Mouse (Mus musculus): ENCODE measurements around the gene Tbc1d24.

Tbc1d24 gene

DNA sequence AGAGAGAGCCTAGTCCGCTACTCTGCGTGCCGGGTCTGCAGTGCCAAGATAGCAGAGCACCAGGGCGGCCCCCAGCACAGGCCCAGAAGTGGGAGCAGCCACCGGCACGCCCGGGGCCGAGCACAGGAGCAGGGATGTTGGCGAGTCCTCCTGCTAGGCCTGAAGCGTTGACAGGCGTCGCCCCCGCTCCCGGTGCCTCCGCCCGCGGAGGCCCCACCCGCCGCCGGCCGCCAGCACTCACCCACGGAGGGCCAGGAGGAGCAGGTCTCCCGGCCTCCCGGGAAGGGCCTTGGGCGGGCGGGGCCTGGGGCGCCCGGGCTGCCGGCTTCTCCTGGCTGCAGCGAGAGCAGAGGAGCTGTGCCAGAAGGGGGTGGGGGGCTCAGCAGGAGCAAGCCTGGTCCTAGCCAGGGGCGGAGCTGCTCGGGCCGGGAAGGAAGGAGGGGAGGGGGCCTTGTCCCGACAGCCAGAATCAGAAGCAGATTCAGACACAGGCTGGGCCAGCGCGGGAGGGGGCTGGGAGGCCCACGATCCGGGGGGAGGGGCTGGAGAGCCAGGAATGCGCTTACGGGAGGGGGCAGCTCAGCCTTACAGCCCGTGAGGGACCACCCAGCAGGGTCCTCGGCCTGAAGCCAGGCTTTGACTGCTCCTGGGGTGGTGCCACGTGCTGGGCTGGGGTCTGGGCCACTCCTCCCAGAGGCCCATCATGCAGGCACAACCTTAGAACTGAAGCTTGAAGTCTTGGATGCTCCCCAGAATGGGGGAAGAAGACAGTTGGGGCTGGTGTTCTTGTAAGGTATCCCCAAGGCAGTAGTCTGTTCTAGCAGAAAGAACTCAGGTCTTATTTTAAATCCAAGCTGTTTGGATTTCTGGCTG is 3.9 kb upstream of the Tbc1d24 start, which contains the start of gene Ntn3:
Ntn3 (minus strand) TSS at position 489 of the 873 bp plus-strand sequence.
- peak; percentile 73 for DNase-seq

DNA sequence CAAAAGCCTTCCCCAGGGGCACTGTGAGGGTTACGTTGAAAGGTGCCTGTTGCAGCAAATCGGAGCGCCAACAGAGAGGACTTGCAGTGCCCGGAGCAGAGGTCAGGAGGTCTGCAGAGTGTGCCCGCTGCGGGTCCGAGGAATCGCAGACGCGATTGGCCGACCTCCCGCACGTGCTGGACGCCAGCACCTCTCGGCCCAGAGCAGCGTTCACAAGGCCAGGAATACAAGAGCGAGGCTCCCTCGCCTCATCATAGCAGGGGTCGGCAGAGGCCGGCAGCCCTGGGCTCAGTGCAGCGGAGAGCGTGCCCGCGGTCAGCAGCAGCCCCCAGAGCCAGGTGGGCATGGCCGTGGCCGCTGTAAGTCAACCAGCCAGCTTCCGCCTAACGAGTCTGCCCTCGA is 3.3 kb upstream of the Tbc1d24 start:
- DNase-seq: peak; percentile 39

DNA sequence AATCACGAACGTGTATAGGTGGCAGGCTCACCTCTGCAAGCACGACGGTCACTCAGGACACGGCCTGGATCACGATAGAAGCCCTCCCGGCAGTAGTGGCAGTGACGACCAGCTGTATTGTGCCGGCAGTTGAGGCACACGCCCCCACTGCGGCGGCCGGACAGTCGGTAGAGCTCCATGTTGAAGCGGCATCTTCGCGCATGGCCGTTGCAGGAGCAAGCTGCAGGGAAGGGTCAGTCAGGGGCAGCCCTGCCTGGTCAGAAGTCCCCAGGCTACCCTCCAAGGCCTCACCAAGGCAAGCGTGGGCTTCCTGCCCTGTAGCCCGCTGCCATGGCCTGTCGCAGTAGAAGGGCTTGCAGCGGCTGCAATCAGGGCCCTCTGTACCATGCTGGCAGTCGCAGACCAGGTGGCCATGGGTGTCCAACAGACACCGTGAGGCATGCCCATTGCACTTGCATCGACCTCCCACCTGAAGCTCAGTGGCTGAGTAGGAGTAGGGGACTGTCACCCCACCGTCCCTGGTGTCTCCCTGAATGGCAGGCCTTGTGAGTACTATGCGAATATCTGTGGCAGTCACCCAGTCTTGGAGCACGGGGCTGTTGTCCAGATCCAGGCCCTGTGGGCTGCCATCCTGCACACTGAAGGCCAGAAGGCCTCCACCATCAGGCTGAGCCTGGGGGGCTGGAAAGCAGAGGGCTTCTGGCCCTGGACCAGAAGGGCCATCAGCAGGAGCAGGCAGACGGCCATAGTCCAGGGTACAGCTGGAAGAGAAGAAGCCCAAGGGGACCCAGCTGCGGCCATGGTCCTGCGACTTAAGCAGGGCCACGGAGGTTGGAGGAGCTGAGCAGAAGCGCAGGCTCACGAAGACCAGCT is 2.6 kb upstream of the Tbc1d24 start:
- no peak for DNase-seq

DNA sequence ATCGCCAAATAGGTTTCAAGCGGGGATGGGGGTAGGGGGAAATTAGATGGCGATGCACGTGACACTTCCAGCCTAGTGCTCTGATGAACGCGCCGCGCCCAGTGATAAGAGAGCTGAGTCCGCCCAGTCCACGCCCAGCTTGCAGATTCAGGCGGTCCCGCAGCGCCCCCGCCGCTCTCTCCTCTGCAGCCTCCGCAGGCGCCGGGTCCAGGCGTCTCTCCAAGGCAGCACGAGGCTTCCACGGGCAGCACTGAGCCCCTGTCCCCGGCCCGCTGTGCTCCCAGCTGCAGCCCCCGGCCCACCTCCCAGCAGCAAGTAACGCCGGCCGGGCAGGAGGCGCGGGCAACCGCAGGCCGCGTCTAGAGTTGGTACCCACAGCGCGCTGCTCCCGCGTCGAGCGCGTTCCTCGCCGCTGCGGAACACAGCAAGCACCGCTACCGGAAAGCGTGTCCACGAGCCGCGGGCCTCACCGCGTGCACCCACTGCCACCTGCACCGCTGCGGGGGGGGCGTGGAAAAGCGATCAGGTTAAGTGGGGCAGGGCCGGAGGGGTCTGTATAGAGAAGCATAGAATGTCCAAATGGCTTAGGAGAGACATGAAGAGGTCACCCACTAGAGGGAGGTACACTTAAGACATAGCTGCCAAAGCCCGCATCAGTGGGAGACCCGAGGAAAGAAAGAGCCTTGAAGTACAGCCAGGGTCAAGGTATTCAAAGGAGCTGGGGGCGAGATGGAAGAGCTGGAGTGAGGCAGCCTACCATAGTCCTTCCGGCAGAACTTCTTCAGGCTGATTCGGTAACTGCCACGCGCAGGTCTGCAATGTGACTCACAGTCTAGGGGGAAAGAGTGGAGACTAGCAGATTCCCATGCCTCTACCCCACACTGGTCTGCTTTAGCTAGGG is 1.3 kb upstream of the Tbc1d24 start:
- DNase-seq: peak; percentile 68

DNA sequence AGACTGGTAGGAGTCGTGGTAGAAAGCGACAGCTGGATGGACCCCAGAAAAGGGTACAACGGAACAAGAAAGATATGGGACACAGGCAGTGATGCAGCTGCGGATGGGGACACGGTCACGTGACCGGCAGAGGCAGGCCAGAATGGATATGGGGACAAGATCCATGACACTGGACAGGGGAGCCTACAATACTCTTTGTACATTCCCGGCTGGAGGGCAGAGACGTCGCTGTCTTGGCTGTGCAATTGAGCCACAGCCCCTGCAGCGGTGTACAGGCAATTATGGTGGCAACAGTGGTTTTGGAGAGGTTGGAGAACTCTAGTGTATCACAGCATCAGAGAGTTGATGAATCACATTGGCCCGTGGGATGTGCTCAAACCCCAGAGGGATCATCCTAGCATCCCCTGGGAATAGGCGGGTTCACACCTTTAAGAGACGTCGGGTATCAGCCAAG is 573 bp upstream of the Tbc1d24 start:
- peak; percentile 56 for DNase-seq

DNA sequence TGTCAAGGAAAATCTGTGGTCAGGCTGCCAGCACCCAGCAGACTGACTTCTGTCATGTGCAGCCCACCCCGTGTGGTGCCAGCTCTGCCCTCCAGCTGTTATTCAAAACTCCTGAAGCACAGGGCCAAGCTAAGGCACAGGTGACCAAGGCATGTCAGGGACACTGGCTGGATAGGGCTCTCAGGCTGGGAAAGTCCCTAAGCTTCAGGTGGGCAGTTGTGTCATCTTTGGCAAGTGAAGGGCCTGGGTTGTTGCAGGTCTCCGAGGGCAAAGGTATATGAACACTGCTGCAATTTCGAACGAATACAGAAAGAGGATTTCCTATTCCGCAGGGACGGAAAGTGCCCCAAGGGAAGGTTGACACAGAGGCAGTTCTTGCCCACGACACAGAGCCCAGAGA is 516 bp downstream of the Tbc1d24 start:
- no peak for DNase-seq

DNA sequence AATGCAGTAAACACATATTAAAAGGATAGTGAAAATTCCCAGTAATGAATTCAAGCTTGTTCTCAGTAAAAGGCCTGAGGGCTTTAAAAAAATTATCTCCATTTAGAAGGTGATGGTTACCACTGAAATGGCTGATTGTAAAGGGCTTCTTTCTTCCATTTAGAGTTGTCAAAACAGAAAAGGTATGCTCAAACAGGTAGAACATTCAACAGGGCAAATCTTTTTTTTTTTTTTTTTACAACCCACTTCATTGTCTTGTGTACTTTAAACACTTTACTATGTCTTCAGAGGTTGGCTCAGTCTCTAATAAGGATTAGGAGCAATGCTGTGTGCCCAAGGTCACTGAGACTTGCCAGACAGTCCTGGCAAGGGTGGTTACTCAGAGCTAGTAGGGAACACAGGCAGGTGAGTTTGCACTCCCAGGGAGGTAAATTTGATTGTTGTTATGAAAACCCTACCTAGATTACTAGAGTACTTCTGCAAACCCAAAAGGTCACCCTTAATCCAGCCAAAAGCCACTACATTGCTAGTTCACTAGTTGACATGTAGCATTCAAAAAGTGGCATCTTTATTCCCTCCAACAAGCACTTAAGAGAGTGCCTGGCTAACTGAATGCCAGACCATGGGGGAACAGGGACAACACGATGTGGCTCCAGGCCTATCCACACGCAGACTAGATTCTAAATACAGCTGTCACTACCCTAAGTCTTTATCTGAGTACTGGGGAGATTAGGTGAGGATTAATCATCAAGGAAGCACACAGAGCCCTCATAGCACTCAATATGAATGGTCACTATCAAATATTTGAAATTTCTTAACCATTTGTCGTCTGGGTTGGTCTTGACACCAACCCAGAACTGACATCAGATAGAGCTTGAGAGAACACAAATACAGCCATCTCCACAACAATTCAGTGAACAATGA is 1.5 kb downstream of the Tbc1d24 start:
- no peak for DNase-seq

DNA sequence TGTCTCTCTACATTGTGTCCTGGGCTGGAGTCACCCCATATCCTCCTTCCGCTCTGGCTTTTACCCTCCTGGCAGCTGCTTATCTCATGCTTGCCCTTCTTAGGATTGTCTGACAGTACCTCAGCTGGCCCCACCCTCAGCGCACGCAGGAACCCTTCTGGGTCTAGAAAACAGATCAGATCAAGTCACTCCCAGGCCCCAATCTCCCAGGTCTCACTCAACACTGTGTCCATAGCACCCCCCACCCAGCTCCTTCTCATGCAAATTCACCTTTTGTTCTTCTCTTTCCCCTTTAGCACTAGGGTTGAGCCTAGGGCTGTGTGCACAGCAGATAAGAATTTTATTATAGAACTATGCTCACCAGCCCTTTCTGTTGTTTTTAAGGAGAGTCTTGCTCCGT is 2.3 kb downstream of the Tbc1d24 start:
- DNase-seq: no peak

DNA sequence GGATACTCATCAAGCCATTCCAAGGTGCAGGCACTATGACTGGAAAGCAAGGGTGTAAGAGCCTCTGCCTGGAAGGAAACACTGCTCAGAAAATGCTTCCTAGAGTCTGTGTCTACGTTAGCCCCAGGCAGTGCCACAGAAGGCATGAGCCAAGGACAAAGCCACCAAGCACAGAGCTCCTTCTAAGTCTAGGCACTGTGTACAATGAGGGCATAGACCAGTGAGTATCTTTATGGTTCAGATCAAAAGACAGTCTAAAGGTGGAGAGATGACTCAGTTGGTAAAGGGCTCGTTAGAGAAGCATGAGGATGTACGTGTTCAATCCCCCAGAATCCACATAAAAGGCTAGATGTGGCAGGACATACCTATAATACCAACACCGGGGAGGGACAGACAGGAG is 4.3 kb downstream of the Tbc1d24 start:
- DNase-seq: no peak

DNA sequence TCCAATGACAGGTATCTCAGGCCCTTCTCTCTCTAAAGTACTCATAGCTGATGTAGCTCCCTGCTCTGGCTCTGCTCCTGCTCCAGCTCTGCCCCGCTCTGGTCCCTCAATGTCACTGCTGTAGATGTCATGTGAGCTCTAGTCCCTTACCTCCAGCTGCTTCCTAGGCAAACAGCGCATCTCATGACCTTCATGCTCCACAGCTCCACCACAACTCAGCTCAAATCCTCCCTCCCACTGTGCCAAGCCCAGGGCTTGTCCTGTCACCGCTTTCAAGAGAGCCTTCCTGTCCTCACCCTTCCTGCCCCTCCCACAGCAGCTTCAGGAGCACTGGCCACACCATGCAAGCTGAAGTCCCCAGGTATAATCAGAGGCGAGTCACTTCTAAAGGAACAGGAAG is 5.6 kb downstream of the Tbc1d24 start:
- DNase-seq: no peak

DNA sequence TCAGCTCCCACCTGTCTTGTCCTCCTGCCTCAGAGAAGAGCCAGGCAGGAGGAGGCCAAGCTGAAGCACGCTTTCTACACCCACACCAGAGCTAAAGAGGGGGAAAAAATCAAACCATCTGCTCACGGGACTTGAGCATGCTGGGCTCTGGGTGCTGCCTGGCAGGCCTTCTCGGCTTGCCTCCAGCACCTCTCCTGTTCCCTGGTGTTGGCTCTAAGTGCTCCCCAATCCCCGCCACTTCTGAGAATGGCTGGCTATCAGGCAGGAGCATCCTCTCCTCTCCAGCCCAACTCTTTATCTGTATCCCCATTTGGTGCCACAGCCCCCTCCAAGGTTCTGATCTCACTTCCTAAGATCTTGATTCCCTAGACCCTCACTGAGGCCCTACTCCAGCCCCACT is 6.1 kb downstream of the Tbc1d24 start:
- DNase-seq: no peak

DNA sequence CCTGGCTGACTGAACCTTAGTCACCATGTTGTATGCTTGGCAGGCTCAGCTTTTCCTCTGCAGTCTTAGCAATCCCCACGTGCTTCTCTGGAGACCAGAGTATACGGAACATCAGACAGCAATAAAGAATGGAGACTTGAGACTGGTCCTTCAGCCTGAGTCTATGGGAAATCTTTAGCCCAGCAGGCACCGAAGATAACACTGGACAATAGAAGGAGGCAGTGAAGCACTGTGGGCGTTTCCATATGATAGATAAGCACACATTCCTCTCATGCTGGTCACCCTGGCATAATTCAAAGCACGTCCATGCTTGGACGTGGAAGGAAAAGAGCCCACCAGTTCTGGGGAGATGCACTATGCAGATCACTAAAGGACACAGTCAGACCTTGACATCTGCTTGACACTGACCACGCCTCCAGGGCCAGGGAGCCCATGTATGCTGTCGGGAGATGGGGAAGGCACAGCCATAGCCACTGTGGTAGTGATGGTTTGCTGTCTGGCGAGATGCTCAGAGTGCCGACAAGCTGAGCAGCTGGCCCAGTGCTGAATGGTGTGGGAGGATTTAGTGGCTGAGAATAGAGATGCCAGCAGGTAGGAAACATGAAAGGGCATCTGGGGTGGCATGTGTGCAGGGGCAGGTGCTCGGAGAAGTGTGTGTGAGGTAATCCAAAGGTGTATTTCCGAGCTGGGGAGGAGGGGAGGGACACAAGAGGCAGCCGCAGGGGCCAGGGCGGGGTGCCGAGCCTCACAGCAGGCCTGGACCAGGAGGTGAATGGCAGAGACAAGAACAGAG is 8.1 kb downstream of the Tbc1d24 start:
- DNase-seq: no peak

DNA sequence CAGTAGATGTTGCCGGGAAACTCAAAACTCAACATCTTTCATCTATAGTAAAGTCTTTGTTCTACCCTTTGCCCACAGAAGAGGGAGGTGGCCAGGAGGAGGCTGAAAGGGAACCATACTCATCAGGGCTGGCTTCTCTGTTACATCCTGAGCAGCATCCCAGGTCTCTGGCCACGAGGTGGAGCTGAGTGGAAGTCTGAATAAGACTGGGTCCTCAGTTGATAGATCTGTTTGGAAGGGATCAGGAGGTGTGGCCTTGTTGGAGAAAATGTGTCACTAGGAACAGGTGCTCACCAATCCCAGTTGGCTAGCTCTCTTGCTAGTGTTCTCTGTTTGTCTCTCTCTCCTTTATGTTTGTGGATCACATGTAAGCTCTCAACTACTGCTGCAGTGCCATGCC is 10.0 kb downstream of the Tbc1d24 start:
- DNase-seq: no peak

DNA sequence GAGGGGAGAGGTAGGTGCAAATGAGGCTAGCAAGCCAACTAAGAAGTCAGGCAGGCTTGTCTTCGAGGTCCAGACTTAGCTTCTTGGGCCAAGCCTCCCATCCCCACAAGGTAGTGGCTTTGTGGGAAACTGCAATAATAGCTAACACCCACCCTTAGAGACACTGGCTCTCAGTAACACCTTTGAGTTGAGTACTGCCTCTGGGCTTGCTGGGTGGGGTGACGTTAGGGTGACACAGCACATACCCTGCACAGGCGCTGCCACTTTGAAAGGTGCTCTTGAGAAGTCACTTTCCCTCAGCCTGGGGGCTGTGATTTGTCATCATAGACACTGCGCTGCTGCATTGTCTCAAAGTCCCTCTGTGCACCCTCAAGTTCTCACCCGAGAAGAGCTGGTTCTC is 11.6 kb downstream of the Tbc1d24 start:
- DNase-seq: no peak

DNA sequence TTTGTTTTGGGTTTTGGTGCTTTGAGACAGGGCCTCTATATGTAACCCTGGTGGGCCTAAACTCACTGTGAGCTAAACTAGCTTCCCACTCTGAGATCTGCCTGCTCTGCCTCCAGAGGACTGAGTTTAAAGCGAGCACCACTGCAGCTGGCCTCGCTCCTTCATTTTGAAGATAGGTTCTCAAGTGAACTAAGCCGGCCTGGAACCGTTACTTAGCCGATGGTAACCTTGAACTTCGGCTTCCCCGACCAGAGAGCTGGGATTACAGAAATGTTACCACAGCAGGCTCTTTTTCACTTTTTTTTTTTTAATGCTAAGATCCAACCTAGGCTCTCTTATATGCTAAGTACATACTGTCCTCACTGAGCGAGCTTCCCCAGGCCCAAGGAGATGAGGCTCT is 12.1 kb downstream of the Tbc1d24 start:
- no peak for DNase-seq

DNA sequence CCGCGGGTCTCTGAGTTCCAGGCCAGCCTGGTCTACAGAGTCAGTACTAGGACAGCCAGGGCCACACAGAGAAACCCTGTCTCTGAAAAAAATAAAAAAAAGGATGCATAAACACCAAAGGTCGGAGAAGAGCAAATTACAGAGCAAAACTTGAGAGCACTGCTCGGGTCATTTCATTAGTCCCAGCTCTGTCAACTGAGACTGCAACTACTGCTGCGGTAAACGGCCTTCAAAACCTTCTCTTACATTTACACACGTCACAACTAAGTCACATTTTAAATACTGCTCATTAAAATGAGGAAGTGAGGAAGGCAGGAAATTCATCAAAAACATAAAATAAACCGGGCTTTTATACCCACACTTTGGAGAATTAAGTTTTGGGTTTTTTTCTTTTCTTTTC is 12.5 kb downstream of the Tbc1d24 start:
- DNase-seq: no peak

DNA sequence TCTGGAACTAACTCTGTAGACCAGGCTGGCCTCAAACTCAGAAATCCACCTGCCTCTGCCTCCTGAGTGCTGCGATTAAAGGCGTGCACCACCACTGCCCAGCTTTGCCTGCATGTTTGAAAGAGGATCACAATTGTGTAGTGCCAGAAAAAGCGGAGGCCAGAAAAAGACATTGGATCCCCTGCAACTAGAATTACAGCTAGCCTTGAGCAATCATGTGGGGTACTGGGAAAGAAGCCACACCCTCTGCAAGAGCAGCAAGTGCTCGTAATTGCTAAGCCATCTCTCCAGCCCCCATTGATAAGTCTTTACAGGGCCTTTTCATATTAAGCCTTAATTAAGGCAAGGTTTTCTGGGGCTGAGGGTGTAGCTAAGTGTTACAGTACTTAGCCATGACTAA is 13.9 kb downstream of the Tbc1d24 start:
- no peak for DNase-seq

DNA sequence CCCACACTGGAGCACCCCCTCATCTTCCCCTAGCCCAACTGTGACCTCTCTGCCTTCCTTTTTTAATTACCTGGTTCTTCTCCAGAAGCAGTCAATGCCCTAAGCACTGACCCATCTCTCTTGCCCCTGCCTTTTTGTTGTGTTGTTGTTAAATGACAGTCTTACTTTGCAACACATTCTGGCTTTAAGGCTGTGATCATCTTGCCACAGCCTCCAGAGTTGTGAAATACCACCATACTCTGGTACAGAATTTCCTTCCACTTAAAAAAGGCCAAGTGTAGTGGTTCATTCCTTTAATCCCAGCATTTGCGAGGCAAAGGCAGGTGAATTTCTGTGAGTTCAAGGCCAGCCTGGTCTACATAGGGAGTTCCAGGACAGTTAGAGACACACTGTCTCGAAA is 14.4 kb downstream of the Tbc1d24 start:
- no peak for DNase-seq

DNA sequence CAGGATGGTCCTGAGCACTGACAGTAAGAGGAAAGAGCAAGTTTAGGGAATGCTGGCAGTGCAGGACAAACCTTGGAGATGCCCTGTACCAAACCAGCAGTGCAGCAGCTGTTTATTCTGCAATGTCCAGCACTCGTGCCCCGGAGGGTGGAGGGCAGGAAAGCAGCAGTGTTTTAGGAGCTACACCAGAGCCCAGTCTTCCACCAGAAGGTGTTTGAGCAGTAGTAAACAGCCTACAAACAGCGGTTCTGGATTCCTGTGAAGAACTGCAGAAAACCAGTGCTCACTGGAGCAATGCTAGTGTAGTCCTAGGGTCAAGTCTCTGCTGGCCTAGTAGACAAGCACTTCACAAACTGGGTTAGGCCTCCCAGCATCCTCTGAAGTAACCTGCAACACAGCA is 31.1 kb downstream of the Tbc1d24 start:
- no peak for DNase-seq

DNA sequence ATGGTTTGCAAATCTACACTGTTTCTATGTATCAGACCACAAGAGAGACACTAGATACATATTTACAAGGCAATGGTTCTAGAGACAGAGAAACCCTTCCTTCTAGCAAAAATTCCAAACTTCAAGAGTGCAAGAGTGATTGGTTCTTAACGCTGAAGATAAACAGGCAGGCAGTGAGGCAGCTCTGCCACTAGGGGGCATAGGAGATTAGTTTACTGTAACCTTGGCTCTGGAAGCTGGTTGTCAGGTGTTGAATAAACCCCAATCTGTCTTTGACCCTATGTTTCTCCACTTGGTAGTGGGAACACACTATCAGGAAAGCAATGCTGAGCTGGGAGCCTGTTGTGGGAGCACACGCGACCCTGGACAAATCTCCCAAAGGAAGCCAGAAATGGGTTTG is 31.9 kb downstream of the Tbc1d24 start:
- DNase-seq: peak; percentile 81

DNA sequence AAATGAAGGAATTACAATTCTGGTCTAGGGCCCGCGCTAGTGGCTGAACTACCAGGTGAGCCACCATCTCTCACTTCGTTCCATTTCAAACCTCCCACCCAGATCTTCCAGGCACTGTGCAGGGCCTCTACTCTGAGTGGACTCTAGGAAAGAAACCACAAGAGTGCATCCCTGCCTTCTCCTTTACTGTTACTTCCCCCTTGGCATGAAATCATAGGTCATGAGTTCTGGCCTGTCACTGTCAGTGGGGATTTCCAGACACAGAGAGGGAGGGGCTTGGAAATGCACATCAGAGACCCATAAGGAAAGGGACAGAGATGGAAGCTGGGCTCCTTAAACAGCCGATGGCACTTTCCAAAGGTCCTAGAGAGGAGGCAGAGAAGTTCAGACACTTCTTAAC is 33.6 kb downstream of the Tbc1d24 start:
- DNase-seq: no peak

Data from lung, postnatal 10 days (tissue).